ENCODE assay signal across 7 mouse cellular contexts in the genomic region with DNA sequence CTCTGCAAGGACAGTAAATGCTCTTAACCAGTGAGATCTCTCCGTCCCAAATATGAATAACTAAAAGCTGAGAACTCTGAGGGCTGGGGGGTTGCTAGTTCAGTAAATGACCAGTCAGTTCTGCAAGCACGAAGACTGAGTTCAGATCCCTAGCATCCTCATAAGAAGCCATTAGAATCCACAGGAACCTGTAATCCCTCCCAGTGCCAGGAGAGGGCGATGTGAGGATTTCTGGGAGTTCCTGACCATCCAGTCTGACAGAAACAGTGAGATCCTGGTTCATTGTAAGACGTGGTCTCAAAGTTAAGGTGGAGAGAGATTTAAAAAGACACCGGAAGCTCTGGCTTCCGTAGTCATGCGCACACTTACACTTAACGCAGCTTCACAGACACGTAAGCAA.
A peak's percentile ranks its signal among the peaks of the same experiment; 100 is the strongest.
DNase-seq lines count a peak whose midpoint lies in the region; TF ChIP-seq lines count a peak whose summit lies in the region.

No protein-coding gene starts in this region.

- peak; percentile 59 for TF ChIP-seq CTCF in layer of hippocampus, adult 2 months (conservative IDR thresholded peaks at IDR 0.05)

- no peak overlapping the region for H3K27ac ChIP-seq in layer of hippocampus, adult 2 months

- DNase-seq in layer of hippocampus, adult 2 months (ENCODE audit: low spot score in 2 of 2), result peak in 1 of 2 experiments; percentile 14
- no peak for DNase-seq in layer of hippocampus, adult 8-10 months (ENCODE audit: low spot score in 2 of 2)
- DNase-seq in NIH3T3 (ENCODE audit: low read depth), result peak; percentile 25
- DNase-seq in adrenal gland, adult 2 months, result peak; percentile 52
- peak; percentile 61 for DNase-seq in lung, postnatal 14 days
- no peak for DNase-seq in c-Kit-positive CD71-positive TER-119-positive erythroid progenitor cells, embryonic 14.5 days (ENCODE audit: low spot score)
- DNase-seq in cerebellum, adult 9-10 months, result no peak

- H3K4me3 ChIP-seq in layer of hippocampus, adult 2 months, result no peak overlapping the region

Comparison
In these comparisons a context has a peak if more than half of its experiments do, and no peak if none do; other contexts are left out.
1. DNase-seq: peak in NIH3T3 (single experiment), adrenal gland, adult 2 months (single experiment) and lung, postnatal 14 days (single experiment); none in layer of hippocampus, adult 8-10 months (0 of 2), c-Kit-positive CD71-positive TER-119-positive erythroid progenitor cells, embryonic 14.5 days (single experiment) and cerebellum, adult 9-10 months (single experiment).